Mouse (Mus musculus) C2C12 (cell line): ENCODE data around the gene Ccl4. TPM values are rescaled to one million over a fixed set of nuclear protein-coding genes. Genes with fewer than 3 reads are reported as not detected.

Experiments
- H3K27me3 ChIP-seq: one replicate; pipeline ENCODE4 v1.6.1; 2011; ENCODE audit not compliant: control insufficient read depth, insufficient read depth, insufficient read length
- H3K36me3 ChIP-seq: one replicate; pipeline ENCODE4 v1.6.1; 2011; ENCODE audit not compliant: control insufficient read depth, insufficient read depth
- H3K4me3 ChIP-seq: one replicate; pipeline ENCODE4 v1.5.1; 2011; ENCODE audit warnings: mild to moderate bottlenecking, control low read depth; ENCODE audit not compliant: poor library complexity, insufficient read depth, severe bottlenecking
- H3K79me2 ChIP-seq: one replicate; pipeline ENCODE4 v1.6.1; 2011; ENCODE audit not compliant: control insufficient read depth, insufficient read depth
- H3K79me3 ChIP-seq: one replicate; pipeline ENCODE4 v1.6.1; 2011; ENCODE audit warnings: low read depth, control low read depth
- H3ac ChIP-seq: one replicate; pipeline ENCODE3; 2011; ENCODE audit warnings: low read depth; ENCODE audit not compliant: control insufficient read depth, insufficient read length
- CEBPB ChIP-seq: IDR thresholded peaks from one replicate; pipeline ENCODE4 v1.6.1; 2011; ENCODE audit warnings: low read depth, mild to moderate bottlenecking, control low read depth, moderate library complexity
- CTCF ChIP-seq: IDR thresholded peaks from one replicate; pipeline ENCODE4 v1.5.1; 2011; ENCODE audit not compliant: control insufficient read depth, insufficient read depth, insufficient read length
- FOSL1 ChIP-seq: IDR thresholded peaks from one replicate; pipeline ENCODE4 v1.8.0; 2011; ENCODE audit warnings: mild to moderate bottlenecking, low read length; ENCODE audit not compliant: poor library complexity, insufficient read depth, severe bottlenecking
- MAX ChIP-seq: IDR thresholded peaks from one replicate; pipeline ENCODE4 v1.6.1; 2011; ENCODE audit warnings: mild to moderate bottlenecking, control low read depth
- MYOD1 ChIP-seq: IDR thresholded peaks from one replicate; pipeline ENCODE4 v1.6.1; 2011; ENCODE audit warnings: low read depth; ENCODE audit not compliant: control insufficient read depth, insufficient read length
- MYOG ChIP-seq: IDR thresholded peaks from one replicate; pipeline ENCODE4 v1.6.1; 2011; ENCODE audit not compliant: control insufficient read depth, insufficient read length; ENCODE audit errors: extremely low read depth
- USF1 ChIP-seq: IDR thresholded peaks from one replicate; pipeline ENCODE4 v1.6.1; 2011; ENCODE audit warnings: low read depth, mild to moderate bottlenecking, control low read depth, moderate library complexity
- polyA plus RNA-seq: library from polyadenylated mRNA; unstranded; fragments of >200 nt; fragmentation: generic; extraction: Trizol; gene quantifications from one replicate; pipeline ENCODE4 v1.2.1, GENCODE M21; 2012; ENCODE audit warnings: missing spikeins

Ccl4 gene
- polyA plus RNA-seq, 1 experiment: not detected

DNA sequence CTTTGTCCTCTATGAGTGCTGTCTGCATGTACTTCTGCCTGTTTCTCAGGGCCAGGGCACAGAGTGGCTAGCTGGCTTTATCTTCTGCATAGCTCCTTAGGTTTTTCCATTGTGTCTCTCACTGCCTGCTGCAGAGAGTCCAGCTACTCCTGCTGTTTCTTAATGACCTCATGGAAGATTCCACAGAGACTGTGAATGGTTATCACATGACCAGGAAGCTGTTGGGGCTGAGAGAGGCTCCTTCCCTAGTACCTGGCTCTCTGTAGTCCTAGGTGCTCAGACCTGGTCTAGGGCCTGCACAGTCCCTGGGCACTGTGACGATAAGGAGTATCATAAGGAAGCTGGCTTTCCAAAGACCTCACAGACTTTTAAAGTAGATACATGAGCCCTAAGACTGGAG is 31.8 kb upstream of the Ccl4 start:
- Histone ChIP-seq H3ac (no peak overlapping the region), H3K79me3 (no peaks in the 10 kb centered on the region), H3K4me3 (no peak overlapping the region), H3K79me2 (no peaks in the 10 kb centered on the region), H3K36me3 (no peaks in the 10 kb centered on the region), H3K27me3 (no peaks in the 10 kb centered on the region)
- TF ChIP-seq MYOG: no peak
- TF ChIP-seq CTCF: no peak
- TF ChIP-seq FOSL1: no peak
- no peak for TF ChIP-seq USF1
- no peak for TF ChIP-seq MYOD1

DNA sequence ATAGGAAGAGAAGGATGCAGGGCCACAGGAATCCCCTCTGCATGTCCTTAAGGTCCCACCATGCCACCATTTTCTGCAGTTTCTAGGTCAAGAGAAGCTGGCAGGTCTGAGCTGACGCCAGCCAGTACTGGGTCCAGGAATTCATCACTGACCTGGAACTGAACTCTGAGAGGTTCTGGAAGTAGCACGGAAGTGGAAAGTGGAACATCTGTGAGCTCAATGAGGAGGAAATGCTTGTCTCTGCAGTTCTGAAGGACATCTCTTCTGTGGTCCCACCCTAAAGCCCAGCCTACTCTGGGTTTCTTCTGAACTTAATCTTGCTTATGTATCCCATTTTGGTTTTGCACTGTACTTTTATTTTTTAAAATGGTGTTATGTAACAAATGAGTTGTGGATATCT is 31.3 kb upstream of the Ccl4 start:
- H3ac ChIP-seq: no peak overlapping the region
- H3K79me3 ChIP-seq: no peaks in the 10 kb centered on the region
- no peaks in the 10 kb centered on the region for H3K36me3 ChIP-seq
- H3K27me3 ChIP-seq: no peaks in the 10 kb centered on the region
- no peak overlapping the region for H3K4me3 ChIP-seq
- TF ChIP-seq FOSL1 (no peak), MYOD1 (no peak)
- no peaks in the 10 kb centered on the region for H3K79me2 ChIP-seq

DNA sequence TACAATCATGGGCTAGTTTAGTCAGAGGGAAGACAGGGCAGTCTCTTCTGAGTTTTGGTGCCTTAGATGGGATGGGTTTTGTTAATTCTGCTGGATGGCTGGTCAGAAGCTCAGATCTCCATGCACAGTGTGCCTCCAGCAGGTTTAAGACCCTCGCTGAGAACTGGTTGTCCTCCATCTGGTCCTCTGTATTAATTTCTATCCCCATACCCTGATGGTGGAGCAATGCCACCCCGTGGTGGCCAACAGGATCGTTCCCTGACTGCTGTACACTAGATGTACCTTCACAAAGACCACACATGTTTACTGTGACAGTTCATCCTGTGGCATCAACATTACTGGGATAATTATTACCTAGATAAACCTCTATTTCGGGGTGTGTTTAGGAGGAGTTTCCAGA is 29.6 kb upstream of the Ccl4 start:
- Histone ChIP-seq H3K4me3 (no peak overlapping the region), H3K36me3 (no peaks in the 10 kb centered on the region), H3ac (no peak overlapping the region), H3K27me3 (no peaks in the 10 kb centered on the region), H3K79me3 (no peaks in the 10 kb centered on the region), H3K79me2 (no peaks in the 10 kb centered on the region)
- TF ChIP-seq CEBPB (no peak), USF1 (no peak), CTCF (peak; percentile 44), MYOG (no peak), MAX (no peak)

DNA sequence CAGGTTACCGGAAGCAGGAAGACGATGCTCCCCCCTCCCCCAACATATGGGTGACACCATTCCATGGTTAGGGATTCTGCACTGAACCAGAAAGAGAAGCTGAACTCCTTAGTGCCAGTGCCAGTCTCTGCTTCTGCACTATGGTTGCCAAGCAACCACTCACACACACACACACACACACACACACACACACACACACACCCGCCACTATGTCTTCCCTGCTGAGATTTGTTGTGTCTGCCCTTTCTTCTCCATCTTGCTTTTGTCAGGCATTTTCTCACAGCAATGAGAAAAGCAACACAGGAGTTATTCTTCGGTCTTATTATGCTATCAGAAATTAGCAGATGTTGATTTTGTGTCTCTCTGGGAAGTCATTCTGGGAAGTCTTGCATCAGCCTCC is 28.0 kb upstream of the Ccl4 start:
- TF ChIP-seq MAX (no peak), USF1 (no peak), MYOD1 (no peak), FOSL1 (no peak), MYOG (no peak), CTCF (no peak), CEBPB (no peak)
- Histone ChIP-seq H3K27me3 (no peaks in the 10 kb centered on the region), H3K36me3 (no peaks in the 10 kb centered on the region), H3K79me2 (no peaks in the 10 kb centered on the region), H3K4me3 (no peak overlapping the region), H3ac (no peak overlapping the region), H3K79me3 (no peaks in the 10 kb centered on the region)

DNA sequence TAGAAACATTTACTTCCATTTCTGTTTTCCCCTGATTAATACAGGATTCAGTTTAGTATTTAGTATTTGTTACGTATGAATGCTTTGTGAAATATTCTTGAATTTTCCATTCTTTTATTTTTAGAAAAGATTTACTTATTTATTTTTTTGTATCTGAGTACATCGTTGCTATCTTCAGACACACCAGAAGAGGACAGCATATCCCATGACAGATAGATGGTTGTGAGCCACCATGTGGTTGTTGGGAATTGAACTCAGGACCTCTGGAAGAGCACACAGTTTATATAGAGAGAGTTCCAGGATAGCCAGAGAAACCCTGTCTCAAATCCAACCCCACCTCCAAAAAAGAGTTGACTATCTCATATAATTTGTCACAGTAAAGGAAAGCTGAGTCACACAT is 27.5 kb upstream of the Ccl4 start:
- H3K79me2 ChIP-seq: no peaks in the 10 kb centered on the region
- H3K4me3 ChIP-seq: no peak overlapping the region
- no peak overlapping the region for H3ac ChIP-seq
- no peaks in the 10 kb centered on the region for H3K36me3 ChIP-seq
- no peaks in the 10 kb centered on the region for H3K27me3 ChIP-seq
- no peak for TF ChIP-seq CEBPB
- TF ChIP-seq MAX: no peak
- H3K79me3 ChIP-seq: no peaks in the 10 kb centered on the region

DNA sequence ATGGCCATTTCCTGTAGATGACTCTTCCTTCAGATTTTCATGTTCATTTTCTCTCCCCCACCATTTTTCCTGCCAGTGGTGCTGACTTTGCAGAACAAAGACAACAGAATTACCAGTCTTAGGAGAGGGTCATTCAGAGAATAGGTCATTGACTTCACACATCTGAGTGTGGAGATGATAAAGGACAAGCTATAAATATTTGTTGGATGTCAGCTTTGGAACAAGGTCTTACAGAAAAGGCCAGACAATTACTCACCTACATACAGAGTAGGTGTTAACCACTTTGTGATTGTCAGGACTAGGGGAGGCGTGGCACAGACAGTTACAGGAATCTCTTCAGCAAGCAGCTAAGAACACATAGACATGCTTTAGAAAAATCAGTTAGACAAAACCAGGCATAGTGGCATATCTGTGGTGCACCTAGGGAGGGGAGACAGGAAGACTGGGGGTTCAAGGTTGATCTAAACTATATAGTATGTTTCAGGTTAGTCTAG is 25.6 kb upstream of the Ccl4 start:
- Histone ChIP-seq H3K79me3 (no peaks in the 10 kb centered on the region), H3K36me3 (no peaks in the 10 kb centered on the region), H3K79me2 (no peaks in the 10 kb centered on the region), H3ac (no peak overlapping the region), H3K27me3 (peaks cover 3% of the 10 kb centered on the region), H3K4me3 (no peak overlapping the region)
- no peak for TF ChIP-seq MYOG
- no peak for TF ChIP-seq MAX
- TF ChIP-seq FOSL1: no peak
- TF ChIP-seq USF1: no peak
- TF ChIP-seq CEBPB: no peak
- TF ChIP-seq MYOD1: no peak
- TF ChIP-seq CTCF: no peak
